ENCODE assay signal across 16 mouse cellular contexts in the genomic region with DNA sequence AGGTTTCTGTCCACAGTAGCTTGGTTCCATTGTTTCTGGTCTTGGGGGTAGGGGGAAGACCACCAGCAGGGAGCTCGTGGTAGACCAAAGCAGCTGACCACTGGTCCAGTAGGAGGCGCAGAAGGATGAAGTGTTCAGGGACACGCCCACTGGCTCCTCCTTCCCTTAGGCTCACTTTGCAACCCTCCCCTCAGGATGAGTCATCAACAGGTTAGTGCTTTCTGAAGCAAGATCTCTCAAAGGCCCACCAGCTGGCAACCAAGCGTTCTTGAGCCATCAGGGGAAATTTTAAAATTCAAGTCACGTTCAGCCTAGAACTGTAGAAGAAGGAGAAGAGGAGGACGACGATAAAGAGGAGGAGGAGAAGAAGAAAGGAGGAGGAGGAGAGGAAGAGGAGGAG. TPM values are rescaled to one million over a fixed set of nuclear protein-coding genes. Genes with fewer than 3 reads are reported as not detected.
DNase-seq lines count a peak whose midpoint lies in the region; ATAC-seq and TF ChIP-seq lines count a peak whose summit lies in the region.
"Had no signal": no experiment of that assay in that cellular context is flagged by ENCODE, and none has a peak within 500 bp of the region (broad histone marks: within the 10 kb centered on the region; RNA-seq: fewer than 3 reads in every experiment).

No protein-coding gene starts in this region.

- 57% methylated on average over 7 of the region's 7 CpGs for WGBS in lung, postnatal 0 days

- H3K4me1 ChIP-seq in lung, postnatal 0 days (ENCODE audit: insufficient read depth, low read depth, low read length) = peaks cover 6% of the 10 kb centered on the region; the same call in 1 of the 2 replicates
- H3K4me1 ChIP-seq: liver, embryonic 15.5 days had no signal

- no peak overlapping the region for H3K27ac ChIP-seq in lung, postnatal 0 days (ENCODE audit: low read length)
- H3K27ac ChIP-seq: hindbrain, embryonic 12.5 days; liver, embryonic 15.5 days; midbrain, embryonic 10.5 days had no signal

- no peak overlapping the region for H3K4me2 ChIP-seq in lung, postnatal 0 days (replicated peaks; ENCODE audit: low read depth, low read length)
- H3K4me2 ChIP-seq: hindbrain, embryonic 12.5 days; liver, embryonic 15.5 days had no signal

- no peak overlapping the region for H3K4me3 ChIP-seq in lung, postnatal 0 days (ENCODE audit: low read depth, low read length)
- H3K4me3 ChIP-seq: hindbrain, embryonic 12.5 days; liver, embryonic 15.5 days; midbrain, embryonic 10.5 days had no signal

- no peaks in the 10 kb centered on the region for H3K36me3 ChIP-seq in lung, postnatal 0 days (ENCODE audit: insufficient read depth, low read length)
- H3K36me3 ChIP-seq: hindbrain, embryonic 12.5 days; liver, embryonic 15.5 days; midbrain, embryonic 10.5 days had no signal

- TF ChIP-seq EP300 in lung, postnatal 0 days (IDR thresholded peaks at IDR 0.05) = no peak

- H3K9ac ChIP-seq in lung, postnatal 0 days (replicated peaks; ENCODE audit: low read depth) = no peak overlapping the region
- H3K9ac ChIP-seq: hindbrain, embryonic 12.5 days; liver, embryonic 15.5 days had no signal

- TF ChIP-seq CTCF in lung, postnatal 0 days (IDR thresholded peaks at IDR 0.05) = 0 out of 2 replicates have a peak, but pooled peaks have one; percentile 12

- H3K27me3 ChIP-seq in lung, postnatal 0 days (replicated peaks; ENCODE audit: insufficient read depth, low read length) = no peaks in the 10 kb centered on the region
- H3K27me3 ChIP-seq: hindbrain, embryonic 12.5 days; liver, embryonic 15.5 days had no signal

- no peak for ATAC-seq in lung, postnatal 0 days
- ATAC-seq: activated CD4-positive, CD25-positive, alpha-beta regulatory T cell, adult 4 months had no signal

- DNase-seq in lung, postnatal 0 days (ENCODE audit: low spot score) = peak; percentile 75
- DNase-seq in lung, postnatal 4 days = no peak
- peak; percentile 91 for DNase-seq in R1 (ENCODE audit: low read depth, low spot score)
- DNase-seq in lung, postnatal 36 days = peak; percentile 61
- no peak for DNase-seq in urinary bladder, postnatal 36 days (ENCODE audit: low spot score in 2 of 2)
- DNase-seq in cerebellum, postnatal 14 days = no peak
- DNase-seq in layer of hippocampus, adult 11-12 months (ENCODE audit: low spot score) = no peak
- DNase-seq: cerebellum, adult 11 months; embryo, embryonic 11 days; kidney, adult 18-20 months; right cerebral cortex, adult 18-20 months had no signal

- no peaks in the 10 kb centered on the region for H3K9me3 ChIP-seq in lung, postnatal 0 days (ENCODE audit: low read length)
- H3K9me3 ChIP-seq: hindbrain, embryonic 12.5 days; liver, embryonic 15.5 days; midbrain, embryonic 10.5 days had no signal

RNA-seq across cellular contexts. Expression of gene Chpt1, which starts 12.2 kb away (rescaled TPM):
- polyA plus RNA-seq in lung, postnatal 0 days (2015; fragmentation: Nextera tagmentation; extraction: Ambion mirVana) = 120 and 125 TPM in 2 replicates

RNA-seq across cellular contexts. Expression of gene Sycp3, which starts 32.3 kb away (rescaled TPM):
- not detected in 2 replicates for polyA plus RNA-seq in lung, postnatal 0 days (2015; fragmentation: Nextera tagmentation; extraction: Ambion mirVana)
- polyA plus RNA-seq: activated CD4-positive, CD25-positive, alpha-beta regulatory T cell, adult 4 months; hindbrain, embryonic 12.5 days; spleen, adult 2 months had no signal

Comparison
In these comparisons a context has a peak if more than half of its experiments do, and no peak if none do; other contexts are left out.
1. DNase-seq: peak in lung, postnatal 0 days (single experiment), R1 (single experiment) and lung, postnatal 36 days (single experiment); none in lung, postnatal 4 days (0 of 2), urinary bladder, postnatal 36 days (0 of 2), cerebellum, postnatal 14 days (0 of 2) and layer of hippocampus, adult 11-12 months (single experiment).